ENCODE assay signal across 18 mouse cellular contexts in genomic region chr6:18664687-18665086, GRCm38 (mm10).
"Had no signal": no experiment of that assay in that cellular context is flagged by ENCODE, and none has a peak within 500 bp of the region (broad histone marks: within the 10 kb centered on the region; RNA-seq: fewer than 3 reads in every experiment).

No protein-coding gene starts in this region.

- DNase-seq: lung, adult 18-20 months; lung, embryonic 14.5 days; lung, postnatal 10 days; lung, postnatal 4 days; midbrain, embryonic 14.5 days; retina, postnatal 1 day; right cerebral cortex, postnatal 25 days; right cerebral cortex, postnatal 4 days; spleen, adult 18-20 months; thymus, adult 18-20 months; thymus, postnatal 14 days; thymus, postnatal 36 days had no signal

- H3K9me3 ChIP-seq: midbrain, embryonic 10.5 days; midbrain, embryonic 12.5 days; neural tube, embryonic 13.5 days; neural tube, embryonic 15.5 days had no signal

- H3K4me3 ChIP-seq: midbrain, embryonic 10.5 days; midbrain, embryonic 12.5 days; myocyte; neural tube, embryonic 13.5 days; neural tube, embryonic 15.5 days had no signal

- H3K4me1 ChIP-seq: midbrain, embryonic 10.5 days; midbrain, embryonic 12.5 days; neural tube, embryonic 15.5 days had no signal

- H3K36me3 ChIP-seq: midbrain, embryonic 10.5 days; midbrain, embryonic 12.5 days; neural tube, embryonic 13.5 days; neural tube, embryonic 15.5 days had no signal

- H3K27ac ChIP-seq: midbrain, embryonic 10.5 days; midbrain, embryonic 12.5 days; neural tube, embryonic 13.5 days; neural tube, embryonic 15.5 days had no signal

- H3K4me2 ChIP-seq: lung, embryonic 14.5 days; midbrain, embryonic 12.5 days; neural tube, embryonic 13.5 days; neural tube, embryonic 15.5 days had no signal

- H3K9ac ChIP-seq: lung, embryonic 14.5 days; midbrain, embryonic 12.5 days; neural tube, embryonic 13.5 days; neural tube, embryonic 15.5 days had no signal

- ATAC-seq: midbrain, embryonic 16.5 days had no signal

- H3K27me3 ChIP-seq: midbrain, embryonic 12.5 days; neural tube, embryonic 13.5 days; neural tube, embryonic 15.5 days had no signal
